Mouse (Mus musculus): Measurements from ENCODE around the gene Trim58.
A peak's percentile ranks its signal among the peaks of the same experiment; 100 is the strongest.

Gene Trim58

DNA sequence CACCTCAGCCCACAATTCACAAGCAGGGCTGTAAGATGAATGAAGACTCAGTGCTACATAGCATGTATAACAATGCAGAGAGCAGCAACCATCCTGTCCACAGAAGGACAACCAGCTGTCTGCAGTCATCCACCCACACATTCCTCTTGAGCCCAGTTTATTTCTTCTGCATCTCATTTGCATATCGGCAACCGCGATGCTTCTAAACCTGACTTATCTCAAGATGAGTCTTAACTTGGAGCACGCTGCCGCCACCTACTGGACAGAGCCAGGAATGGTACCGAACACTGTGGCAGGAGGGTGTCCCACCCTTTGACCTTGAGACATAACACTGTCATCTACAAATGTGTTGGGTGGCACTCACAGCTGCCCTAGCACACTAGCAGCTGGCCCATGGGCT, 3.1 kb downstream of the Trim58 start:
- DNase-seq (ENCODE audit: low read depth, low spot score): peak; percentile 21

DNA sequence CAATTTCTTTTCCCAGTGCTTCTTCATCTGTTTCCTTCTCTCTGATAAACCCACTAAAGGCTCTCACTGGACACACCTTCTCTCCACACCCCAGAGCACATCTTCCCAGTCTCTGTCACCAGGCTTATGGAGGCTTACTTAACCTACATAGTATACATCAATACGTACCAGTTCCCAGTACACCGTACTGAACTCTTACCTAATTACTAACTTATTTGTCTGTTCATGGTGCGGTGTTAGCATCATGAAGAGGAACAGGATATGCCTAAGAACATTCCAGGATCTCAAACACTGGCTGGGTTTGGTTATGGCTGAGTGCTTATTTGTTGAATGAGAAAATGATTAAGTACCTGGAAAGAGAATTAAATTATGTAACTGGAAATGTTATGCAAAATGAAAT, 14.9 kb downstream of the Trim58 start:
- DNase-seq (ENCODE audit: low read depth, low spot score): no peak

GRCm38 (mm10) chr11:58658596-58658995, 18.3 kb downstream of the Trim58 start, which contains the start of gene Olfr322:
Gene Olfr322 (plus strand): TSS chr11:58658782.
- no peak for DNase-seq (ENCODE audit: low read depth, low spot score)

GRCm38 (mm10) chr11:58669252-58669651, 29.0 kb downstream of the Trim58 start:
- no peak for DNase-seq (ENCODE audit: low read depth, low spot score)

DNA sequence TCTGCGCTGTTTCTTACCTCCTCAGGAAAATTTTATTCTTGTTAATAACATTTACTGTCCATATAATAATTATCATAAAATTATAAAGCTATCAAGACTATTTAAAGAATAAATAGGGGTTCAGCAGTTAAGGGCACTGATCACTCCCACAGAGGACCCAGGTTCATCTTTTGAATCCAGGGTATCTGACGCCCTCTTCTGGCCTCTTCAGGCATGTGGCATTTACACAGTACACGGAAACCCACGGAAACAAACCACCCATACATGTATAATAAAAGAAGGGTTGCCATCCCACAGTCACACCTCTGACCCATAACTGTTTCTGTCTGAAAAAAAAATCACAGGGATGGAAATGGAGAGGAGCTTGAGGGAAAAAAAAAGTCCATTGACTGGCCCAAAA, 31.6 kb downstream of the Trim58 start:
- no peak for DNase-seq (ENCODE audit: low read depth, low spot score)

DNA sequence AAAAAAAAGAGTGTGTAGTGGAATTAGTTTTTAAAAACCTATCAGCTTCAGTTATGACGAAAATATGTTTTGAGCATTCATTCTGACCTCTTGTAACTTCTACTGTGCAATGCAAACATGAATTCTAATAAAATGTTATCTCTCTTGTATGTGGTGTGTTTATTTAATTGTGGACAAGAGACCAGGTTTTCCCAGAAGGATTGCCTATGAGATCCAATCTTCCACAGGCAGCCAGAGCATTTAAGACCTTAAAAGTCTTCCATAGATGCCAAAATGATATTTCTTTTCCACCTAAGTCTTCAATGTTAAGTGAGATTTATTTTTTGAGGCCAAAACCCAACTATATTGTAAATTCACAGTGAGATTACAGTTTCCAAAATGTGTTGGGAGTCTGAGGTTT, 40.5 kb downstream of the Trim58 start, which contains the start of gene Olfr320:
Gene Olfr320, plus strand, starts transcription at position 301 of the 400 bp plus-strand sequence.
- no peak for DNase-seq (ENCODE audit: low read depth, low spot score)

DNA sequence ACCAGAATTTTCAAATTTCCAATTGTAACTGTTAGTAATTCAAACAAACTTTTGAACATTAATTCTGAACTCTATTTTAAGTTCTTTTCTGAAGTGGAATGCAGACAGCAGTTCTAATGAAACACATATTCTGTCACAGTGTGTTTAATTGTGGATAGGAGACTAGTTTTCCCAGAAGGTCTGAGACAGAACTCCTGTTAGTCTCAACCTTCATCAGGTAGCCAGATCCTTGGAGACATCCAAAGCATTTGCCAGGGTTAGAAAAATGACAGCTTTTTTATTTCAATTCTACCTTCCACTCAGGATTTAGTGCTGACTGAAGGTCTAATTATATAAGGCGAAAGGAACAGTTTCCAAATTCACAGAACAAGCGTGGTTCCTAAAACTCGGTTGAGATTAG, 58.6 kb downstream of the Trim58 start, which contains the start of gene Olfr319:
Gene Olfr319, plus strand, starts transcription at position 301 of the 400 bp plus-strand sequence.
- DNase-seq (ENCODE audit: low read depth, low spot score): no peak

Measured in 3T3-L1 (cell line).